Mouse (Mus musculus): ENCODE measurements around the gene Adgrl3.
A peak's percentile ranks its signal among the peaks of the same experiment; 100 is the strongest.

Gene Adgrl3

DNA sequence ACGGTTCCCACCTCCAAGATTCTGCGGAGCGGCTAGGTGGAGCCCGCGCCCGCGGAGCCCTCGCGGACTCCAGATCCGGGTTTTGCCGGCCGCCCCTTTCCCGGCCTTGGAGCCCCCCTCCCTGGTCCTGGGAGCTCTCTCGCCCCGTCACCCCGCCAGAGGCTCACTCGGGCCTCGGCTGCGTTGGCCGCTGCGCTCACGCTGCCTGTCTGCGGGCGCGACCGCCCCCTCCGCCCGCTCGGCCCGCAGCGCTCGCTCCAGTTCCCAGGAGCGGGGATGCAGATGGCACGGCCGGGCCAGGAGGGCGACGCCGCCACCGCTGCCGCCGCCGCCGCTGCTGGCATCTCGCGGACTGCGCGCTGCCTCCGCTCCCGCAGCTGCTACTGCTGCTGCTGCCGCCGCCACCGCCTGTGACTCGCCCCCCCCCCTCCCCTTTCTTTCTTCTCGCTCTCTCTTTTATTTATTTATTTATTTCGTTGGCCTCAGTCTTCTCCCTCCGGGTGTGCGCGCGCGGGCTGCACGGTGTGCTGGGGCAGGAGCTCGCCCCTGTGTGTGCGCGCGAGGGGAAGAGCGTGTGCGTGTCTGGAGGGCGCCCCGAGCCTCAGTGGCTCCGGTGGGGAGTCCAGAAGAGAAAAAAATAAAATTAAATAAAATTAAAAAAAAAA lies at the start of gene Adgrl3:
Gene Adgrl3 (plus strand): TSS at position 549 of the 665 bp plus-strand sequence.
- peak; percentile 85 to 90 for DNase-seq

DNA sequence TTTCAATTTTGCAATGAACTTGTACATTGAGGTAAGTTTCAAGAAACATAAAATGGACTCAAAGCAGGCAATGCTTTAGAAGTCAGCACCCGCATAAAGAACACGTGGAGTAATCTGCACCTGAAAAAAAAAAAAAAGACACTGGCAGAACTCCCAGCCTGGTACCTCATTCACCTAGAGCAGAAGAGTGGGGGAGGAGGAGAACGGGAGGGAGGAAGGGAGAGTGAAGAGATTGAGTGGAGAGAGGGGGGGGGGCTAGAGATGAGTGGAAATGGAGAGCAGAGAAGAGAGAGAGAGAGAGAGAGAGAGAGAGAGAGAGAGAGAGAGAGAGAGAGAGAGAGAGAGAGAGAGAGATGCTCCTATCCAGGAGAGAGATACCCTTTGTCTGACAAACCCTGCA lies 772 bp upstream of the Adgrl3 start:
- no peak for DNase-seq

DNA sequence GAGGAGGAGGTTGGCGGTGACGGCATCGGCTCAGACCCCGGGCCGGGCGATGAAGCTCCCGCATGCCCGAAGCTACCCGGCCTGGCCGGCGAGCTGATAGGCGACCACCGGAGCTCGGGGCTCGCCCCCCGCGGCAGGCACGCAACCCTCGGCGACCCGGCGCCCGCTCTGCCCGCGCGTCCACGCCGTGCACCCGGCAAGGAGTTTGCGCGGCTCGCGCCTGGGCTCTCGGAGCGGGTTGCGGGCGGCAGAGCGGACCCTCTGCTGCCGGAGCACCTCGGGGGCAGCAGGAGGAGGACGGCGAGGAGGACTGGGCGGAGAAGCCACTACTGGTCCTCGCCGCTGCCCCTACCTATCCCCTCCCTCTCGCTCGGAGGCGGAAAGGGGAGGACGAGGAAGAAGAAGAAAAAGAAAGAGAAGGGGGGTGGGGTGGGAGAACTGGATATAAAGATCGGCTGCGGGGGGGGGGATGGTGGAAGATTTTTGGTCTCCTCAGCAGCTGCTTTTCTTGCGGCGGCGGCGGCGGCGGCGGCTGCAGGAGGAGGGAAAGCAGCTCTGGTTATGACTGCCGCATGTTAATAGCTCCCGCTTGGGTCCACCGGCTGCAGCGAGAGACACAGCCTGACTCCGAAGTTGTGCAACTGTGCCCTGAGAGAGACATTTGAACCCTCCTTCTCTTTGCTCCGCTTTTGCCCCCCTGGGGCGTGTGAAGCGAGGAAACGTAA lies 505 bp downstream of the Adgrl3 start:
- peak; percentile 74 to 81 for DNase-seq

DNA sequence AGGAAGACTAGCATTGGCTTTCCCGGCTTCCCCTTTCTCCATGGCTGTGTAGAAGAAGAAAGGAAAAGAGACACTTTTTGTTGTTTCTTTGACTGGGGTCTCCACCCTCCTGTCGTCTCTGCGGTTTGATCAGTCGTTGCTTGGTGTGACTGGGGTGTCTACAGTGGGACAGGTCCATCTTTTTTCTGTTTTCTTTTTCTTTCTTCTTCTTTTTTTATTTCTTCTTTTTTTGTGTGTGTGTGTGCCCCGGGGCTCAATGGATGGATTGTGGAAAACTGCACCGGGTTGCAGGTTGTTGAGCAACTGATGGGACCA lies 1.0 kb downstream of the Adgrl3 start:
- DNase-seq = no peak

DNA sequence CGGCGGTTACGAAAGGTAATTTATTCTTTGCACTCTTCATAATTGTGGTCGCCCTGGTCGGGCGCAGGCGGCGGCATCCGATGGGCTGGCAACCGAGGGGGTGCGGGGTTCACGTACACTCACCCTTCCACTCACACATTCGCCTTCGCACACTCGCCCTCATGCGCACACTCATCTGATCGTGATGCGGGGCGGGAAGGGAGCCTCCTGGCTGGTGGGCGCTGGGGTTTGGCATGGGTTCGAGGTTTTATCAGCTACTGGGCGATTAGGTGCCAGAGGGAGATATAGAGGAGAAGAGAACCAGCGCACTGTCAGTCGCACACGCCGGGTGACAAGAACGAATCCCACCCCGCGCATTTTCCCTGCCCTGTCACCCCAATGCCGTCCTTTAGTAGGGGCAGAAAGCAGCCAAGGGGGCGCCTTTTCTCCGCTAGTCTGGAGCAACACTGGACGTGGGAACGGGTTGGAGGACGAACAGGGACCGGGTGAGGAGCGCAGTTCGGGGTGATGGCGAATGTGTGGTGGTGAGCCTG lies 1.5 kb downstream of the Adgrl3 start:
- DNase-seq = peak; percentile 51 to 55

DNA sequence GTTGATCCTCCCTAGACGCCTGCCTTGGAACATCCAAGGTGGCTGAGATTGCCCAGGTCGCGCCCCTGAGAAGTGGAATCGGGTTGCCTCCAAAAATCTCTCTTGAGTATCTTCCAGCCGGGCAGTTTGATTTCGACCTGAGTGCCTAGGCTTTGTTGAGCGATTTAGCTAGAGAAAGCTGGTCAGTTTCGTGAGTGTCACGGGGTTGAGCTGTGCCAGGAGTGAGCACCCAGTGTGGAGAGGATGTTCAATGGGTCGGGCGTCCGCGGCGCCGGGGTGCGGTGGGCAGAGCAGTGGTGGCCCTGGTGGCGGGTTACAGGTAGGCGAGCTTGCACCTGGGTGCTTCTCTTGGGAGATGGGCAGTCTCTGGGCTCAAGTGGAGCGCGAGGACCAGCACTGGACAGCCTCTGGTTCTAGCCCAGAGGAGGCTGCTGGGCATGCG lies 1.9 kb downstream of the Adgrl3 start:
- peak; percentile 25 to 43 for DNase-seq

DNA sequence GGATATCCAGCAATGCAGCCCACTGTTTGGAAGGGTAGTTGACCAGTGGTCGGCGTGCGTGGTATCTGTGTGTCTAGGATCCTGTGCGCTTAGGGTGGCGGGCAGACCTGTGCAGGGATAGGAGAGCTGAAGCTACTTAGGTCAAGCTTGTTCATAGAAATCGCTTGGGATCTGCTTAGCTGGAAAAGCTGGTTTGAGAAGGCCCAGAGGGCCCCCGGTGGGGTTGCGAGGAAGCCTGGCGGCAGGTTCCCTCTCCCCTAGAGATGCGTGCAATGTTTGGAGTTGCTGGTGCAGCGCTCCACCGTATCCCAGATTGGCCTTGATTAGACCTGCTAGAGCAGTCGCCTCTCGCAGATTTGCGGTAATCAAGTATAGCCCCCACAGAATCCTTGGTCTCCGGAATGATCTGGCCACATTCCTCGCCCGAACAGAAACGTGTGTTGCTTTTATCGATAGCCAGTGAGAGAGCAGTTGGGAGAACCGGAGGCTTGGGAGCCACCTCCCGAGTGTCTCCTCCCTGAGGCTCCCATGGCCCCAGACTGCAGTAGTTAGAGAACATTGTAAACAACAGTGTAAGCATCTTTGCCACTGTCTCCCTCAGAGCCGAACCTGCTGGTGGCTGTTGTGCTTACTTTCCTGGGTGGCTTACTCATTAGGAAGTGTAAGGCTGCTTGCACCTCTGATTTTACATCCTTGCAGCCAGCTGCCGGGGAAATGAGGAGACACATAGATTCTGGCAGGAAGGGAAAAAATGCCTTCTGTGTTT lies 2.6 kb downstream of the Adgrl3 start:
- peak; percentile 31 to 50 for DNase-seq

DNA sequence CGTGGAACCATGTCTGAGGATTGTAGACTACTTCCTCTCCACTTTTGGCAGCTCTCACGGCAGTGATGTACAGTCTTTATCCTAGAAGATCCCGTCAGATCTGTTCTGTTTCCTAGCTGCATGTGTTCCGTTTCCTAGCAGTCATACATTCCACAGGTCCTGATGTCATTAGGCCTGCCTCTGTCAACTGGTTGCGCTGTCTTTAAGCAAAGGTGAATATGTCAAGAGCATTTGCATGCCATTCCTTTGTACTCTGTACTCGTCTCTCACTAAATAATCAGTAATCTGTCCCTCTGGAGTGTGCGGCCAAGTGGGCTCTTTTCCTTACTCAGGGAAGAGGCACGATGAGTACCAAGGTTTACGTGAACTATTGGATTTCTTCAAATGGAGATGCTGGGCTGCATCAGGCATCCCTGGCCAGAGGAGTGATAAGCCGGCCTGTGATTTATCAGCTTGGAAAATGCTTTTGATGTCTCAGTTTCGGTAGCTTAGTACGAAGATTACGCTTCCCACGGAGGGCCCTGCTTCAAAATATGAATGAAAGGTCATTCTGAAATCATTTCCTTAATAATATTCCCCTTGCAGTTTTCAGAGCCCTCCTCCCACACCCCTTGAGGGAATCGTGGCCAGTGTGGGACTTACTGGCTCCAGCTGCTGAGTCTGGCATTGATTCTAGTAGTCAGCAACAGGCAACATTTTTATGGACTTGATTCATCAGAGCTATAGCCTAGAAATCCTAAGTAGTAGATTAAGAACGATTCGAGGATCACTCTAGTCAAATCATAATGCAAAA lies 4.2 kb downstream of the Adgrl3 start:
- peak; percentile 35 to 60 for DNase-seq

DNA sequence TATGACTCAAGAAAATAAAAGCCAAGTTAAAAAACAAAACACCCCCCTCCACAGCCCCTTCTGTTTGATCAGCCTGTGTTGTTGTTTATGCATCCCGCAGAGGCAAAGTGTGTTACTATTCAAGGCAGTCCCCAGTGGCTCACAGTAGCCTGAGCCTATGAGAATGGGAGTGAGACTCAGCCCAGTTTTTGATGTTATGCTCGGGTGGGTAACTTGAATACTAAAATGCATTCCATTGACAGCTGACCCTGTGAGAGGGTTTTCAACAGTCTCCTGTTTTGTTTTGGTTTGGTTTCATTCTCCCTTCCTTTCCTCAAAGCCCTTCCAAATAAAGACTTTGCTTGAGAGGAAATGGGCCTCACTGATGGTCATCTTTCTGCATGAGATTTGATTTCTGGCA lies 8.9 kb downstream of the Adgrl3 start:
- DNase-seq = peak in 1 of 2 experiments; percentile 4

DNA sequence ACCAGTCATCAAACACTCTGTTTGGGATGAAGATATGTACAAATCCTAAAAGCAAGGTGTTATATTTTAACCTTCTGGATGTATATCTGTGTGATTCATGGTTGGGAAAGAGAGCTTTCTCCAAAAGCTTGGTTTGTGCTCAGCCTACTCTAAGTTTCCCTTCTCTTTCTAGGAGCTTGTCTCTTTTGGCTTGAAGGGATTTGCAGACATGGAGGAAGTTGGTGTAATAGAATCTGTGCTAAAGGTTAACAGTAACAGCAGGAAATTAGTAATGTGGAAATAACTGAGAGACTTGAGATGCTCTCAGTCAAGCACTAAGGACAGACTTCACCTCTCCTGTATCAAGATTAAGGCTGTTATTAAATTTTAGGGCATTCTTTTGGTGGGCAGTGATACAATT lies 17.2 kb downstream of the Adgrl3 start:
- DNase-seq = no peak

DNA sequence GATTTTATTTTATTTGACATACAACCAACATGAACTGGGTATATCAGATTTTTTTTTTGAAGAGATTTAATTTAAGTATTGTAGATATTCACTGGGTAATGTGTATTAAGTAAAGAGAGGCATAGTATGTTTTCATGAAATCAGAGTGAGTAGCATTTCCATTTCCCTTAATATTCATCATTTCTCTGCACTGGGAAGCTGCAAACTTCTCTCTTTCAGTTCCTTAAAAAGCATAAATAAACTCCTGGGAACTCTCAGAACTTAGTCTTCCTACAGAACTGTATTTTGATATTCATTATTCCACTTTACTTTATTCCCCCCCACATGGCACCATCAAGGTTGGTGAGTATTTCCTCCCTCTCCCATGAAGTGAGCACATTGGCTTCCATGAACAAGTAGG lies 23.9 kb downstream of the Adgrl3 start:
- DNase-seq = no peak

DNA sequence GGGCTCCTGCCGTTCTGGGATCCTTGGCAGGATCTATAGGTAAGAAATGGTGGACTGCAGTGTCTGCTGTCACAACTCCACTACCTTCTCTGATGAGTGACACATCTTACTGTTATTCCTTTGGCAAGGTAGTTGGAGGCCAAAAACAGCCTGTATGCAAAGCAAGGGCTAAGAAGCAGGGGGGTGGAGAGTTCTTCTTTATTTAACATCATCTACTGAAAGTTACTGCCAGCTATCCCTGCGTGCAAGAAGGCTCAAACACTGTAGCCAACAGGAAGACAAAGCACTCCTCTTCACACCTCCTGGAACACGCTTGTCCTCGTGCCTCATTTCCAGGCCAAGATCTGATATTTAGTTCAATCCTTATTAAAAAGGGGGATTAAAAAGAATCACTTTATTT lies 26.2 kb downstream of the Adgrl3 start:
- no peak for DNase-seq

DNA sequence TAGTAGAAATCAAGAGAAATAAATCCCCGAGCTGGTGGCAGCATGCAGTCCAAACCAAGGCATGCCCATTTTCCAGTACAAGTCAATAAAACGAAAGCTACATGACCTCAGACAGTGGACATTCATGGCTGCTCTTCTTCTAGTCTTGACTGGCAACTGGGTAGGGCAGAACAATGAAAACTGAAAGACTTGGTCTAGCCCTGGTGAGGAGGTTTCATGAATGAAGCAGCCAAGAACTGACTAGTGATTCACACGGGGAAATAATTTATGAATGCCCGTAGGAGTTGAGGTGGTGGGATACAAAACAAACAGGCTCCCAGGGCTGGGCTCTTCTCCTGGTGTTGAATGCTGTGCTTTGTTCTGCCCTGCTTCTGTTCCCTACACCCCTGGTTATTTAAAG lies 34.7 kb downstream of the Adgrl3 start:
- no peak for DNase-seq

DNA sequence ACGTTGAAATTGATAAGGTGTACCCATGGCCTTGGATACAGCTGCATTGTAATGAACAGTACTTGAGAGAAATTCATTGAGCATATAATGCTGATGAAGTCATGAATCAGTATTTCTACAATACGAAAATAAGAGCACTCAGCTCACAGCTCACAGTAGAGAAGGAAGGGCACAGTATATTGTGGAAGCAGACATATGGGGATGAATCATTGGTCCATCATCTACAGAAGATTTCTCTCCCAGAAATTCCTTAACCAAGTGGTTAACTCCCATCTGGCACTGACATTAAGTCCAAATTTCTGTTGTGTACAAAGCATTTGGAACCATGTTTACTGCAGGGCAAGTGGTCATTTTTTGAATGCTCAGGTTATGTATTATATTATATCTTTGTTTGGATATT lies 35.3 kb downstream of the Adgrl3 start:
- DNase-seq = no peak

DNA sequence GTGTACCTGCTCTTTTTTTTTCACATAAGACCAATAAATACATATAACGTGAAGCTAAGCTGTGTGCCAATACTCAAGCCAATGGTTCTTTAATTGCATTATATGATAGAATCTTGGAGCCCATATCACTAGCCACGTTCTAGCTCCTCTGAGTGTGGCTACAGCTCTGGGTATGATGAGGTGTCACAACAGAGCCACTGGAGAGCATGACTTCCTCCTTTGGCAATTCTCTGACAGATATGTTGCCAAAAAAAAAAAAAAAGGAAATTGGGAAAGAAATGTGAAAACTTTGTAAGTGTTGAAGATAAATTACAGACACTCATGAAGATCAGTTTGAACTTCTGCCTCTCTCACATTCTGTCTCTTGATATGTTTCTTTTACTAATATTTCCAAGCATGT lies 38.2 kb downstream of the Adgrl3 start:
- DNase-seq = no peak

DNA sequence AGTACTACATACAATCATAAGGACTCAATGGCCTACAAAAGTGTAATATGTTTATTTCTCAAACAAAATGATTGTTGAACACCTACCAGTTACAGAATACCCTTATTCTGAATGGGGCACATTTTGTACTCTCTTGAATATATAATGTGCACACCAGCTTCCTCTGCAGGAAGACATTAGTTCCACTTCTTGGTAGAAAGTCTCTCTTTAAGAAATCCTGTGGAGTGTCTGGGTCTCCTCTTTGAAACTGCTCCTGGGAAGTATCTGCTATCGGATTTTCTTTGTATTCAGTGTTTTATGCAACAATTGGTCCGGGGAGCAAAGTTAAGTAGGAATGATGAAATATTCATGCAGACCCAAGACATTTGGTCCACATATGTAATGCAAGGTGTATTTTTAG lies 41.0 kb downstream of the Adgrl3 start:
- DNase-seq = no peak

DNA sequence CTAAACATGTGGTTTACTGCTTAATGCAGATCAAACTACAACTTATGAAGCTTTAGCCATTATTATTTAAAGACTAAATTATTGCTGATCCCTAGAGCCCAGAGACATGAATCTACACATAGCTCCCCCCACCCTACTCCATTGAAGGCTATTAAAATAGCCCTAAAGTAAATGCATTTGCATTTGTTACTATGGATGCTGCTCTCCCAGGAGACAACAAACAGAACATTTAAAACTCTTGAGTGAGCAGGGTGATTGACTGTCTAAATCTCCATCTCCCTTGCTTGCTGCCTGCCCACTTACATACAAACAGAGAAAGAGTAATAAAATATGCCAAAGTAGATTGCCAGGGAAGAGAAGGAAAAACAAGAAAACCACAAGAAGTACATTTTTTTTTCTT lies 41.4 kb downstream of the Adgrl3 start:
- DNase-seq = no peak

DNA sequence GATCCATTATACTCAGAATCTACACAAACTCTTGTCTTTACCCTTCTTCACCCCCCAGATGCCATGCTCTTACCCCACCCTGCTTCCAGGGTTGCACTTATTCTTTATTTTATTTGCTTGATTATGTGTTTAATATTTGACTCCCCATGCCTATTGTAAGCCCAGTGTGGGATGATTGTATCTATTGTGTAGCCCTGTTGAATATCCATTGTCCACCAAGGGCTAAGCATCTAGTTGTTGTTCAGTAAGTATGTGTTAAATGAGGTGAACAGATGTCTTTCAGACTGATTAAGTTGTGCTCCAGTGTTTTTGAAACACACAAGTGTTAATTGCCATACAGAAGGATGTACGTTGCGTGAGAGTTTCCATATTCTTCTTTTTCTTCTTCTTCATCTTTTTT lies 44.1 kb downstream of the Adgrl3 start:
- DNase-seq = no peak

DNA sequence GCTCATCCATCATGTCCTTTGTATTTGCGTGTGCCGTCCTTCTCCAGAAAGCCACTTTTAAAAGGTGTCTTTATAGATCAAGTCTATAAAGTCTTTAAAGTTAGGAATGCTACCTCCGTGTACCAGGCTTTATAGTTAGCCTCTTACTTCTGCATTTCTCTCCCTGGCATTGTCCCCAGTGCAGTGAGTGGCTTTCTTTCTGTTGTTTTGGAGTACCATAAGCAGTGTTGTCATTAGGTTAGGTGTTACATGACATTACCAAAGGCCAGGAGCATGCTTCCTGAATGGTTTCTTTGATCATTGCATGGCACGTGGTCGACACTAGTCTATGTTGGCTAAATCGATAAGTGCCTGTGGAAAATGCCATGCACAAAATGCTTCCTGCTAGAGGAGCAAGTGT lies 48.2 kb downstream of the Adgrl3 start:
- no peak for DNase-seq

DNA sequence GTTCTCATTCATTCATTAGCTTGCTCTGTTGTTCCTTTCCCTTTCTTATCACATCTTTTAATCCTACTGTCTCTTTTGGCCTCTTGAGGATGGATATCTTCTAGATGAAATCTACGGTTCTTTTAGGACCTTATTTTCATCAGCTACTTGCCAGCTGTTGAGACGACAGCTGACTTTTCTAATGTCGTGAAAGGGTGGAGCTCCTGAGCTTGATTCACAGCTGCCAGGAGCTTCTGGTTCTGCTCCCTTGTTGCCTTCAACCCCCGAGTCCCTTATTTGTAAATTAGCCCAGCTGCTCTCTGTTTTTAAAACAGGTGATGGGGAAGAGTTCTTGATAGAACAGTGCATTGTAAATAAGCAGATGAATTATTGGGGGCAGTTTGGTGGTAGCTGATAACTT lies 48.9 kb downstream of the Adgrl3 start:
- DNase-seq = no peak

DNA sequence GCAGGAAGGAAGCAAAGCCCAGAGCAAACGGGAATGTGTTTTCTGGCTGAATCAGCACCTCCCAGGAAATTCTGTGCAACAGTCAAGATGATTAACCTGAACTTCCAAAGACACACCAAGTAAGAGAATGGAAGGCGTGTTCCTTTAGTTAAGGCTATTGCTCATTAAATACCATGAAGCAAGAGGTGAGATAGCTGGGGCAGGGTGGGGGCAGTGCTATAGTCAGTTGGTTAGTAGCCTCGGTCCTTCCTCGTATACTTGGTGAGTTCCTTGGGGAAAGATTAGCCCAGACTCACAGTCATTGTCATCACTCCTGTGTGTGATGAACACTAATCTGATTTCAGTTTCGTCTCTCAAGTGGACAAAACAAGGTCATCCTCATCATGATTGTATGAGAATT lies 53.0 kb downstream of the Adgrl3 start:
- DNase-seq = no peak

DNA sequence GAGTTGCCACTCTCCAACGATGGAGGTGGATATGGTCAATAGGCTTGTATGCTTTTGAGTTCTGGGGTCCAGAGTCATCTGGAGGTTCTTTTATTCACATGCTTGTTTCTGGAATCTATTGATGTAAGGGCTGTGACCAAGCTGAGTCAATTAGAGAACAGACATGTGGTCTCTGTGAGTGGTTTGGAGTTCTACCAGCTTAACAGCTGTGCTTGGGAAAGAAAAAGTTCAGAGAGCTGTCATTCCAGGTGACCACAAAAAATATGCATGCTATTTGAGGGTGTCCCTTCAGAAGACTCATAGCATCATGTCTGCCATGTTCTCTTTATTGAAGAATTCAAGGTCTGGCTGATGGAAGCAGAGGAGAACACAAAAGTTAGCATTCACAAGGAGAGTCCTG lies 53.9 kb downstream of the Adgrl3 start:
- peak in 1 of 2 experiments; percentile 13 for DNase-seq

DNA sequence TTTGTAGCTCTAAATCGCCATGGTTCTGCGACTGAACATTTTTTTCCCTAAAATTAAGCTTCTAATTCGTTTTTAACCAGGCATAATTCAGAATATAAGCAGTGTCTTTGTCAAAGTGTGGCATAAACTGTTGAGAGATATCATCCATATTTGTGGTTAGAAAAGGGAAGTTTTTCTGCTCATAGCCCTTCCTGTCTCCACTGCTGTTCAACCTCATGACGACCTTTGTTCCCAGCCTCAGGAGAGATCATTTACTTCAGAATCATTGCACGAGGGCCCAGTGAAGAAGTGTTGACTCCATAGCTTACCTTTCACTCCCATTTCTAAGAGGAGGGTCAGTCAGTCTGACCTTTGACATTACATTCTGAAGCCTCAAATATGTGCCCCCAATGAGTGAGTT lies 56.4 kb downstream of the Adgrl3 start:
- no peak for DNase-seq
